Mouse (Mus musculus): Measurements from ENCODE around the gene St6galnac3. TPM values are rescaled to one million over a fixed set of nuclear protein-coding genes. Genes with fewer than 3 reads are reported as not detected.

Gene St6galnac3
- polyA plus RNA-seq, 1 experiment from 2014 or later, result 5.5 TPM

- no peak for DNase-seq (ENCODE audit: low spot score)
Measured at GRCm38 (mm10) chr3:153354186-153354987, 370.6 kb downstream of the St6galnac3 start.

GRCm38 (mm10) chr3:153353313-153354103 lies 371.5 kb downstream of the St6galnac3 start:
- no peak for DNase-seq (ENCODE audit: low spot score)

GRCm38 (mm10) chr3:153349981-153350380 lies 375.0 kb downstream of the St6galnac3 start:
- DNase-seq (ENCODE audit: low spot score), result no peak

- DNase-seq (ENCODE audit: low spot score), result no peak
Measured at GRCm38 (mm10) chr3:153348797-153349465, 376.0 kb downstream of the St6galnac3 start.

- DNase-seq (ENCODE audit: low spot score), result no peak
Measured at GRCm38 (mm10) chr3:153344979-153345378, 380.0 kb downstream of the St6galnac3 start.

GRCm38 (mm10) chr3:153339940-153340339 lies 385.0 kb downstream of the St6galnac3 start:
- no peak for DNase-seq (ENCODE audit: low spot score)

GRCm38 (mm10) chr3:153339091-153339490 lies 385.9 kb downstream of the St6galnac3 start:
- DNase-seq (ENCODE audit: low spot score), result no peak

- no peak for DNase-seq (ENCODE audit: low spot score)
Measured at GRCm38 (mm10) chr3:153337779-153338178, 387.2 kb downstream of the St6galnac3 start.

GRCm38 (mm10) chr3:153337221-153337620 lies 387.8 kb downstream of the St6galnac3 start:
- no peak for DNase-seq (ENCODE audit: low spot score)

GRCm38 (mm10) chr3:153334152-153334825 lies 390.7 kb downstream of the St6galnac3 start:
- no peak for DNase-seq (ENCODE audit: low spot score)

GRCm38 (mm10) chr3:153324307-153324706 lies 400.7 kb downstream of the St6galnac3 start:
- DNase-seq (ENCODE audit: low spot score), result no peak

- no peak for DNase-seq (ENCODE audit: low spot score)
Measured at GRCm38 (mm10) chr3:153323446-153323845, 401.5 kb downstream of the St6galnac3 start.

- no peak for DNase-seq (ENCODE audit: low spot score)
Measured at GRCm38 (mm10) chr3:153313583-153313982, 411.4 kb downstream of the St6galnac3 start.

- DNase-seq (ENCODE audit: low spot score), result no peak
Measured at GRCm38 (mm10) chr3:153313167-153313566, 411.8 kb downstream of the St6galnac3 start.

- no peak for DNase-seq (ENCODE audit: low spot score)
Measured at GRCm38 (mm10) chr3:153312006-153312405, 413.0 kb downstream of the St6galnac3 start.

GRCm38 (mm10) chr3:153308379-153308778 lies 416.6 kb downstream of the St6galnac3 start:
- DNase-seq (ENCODE audit: low spot score), result no peak

GRCm38 (mm10) chr3:153305153-153305552 lies 419.8 kb downstream of the St6galnac3 start:
- no peak for DNase-seq (ENCODE audit: low spot score)

- DNase-seq (ENCODE audit: low spot score), result no peak
Measured at GRCm38 (mm10) chr3:153302376-153302775, 422.6 kb downstream of the St6galnac3 start.

- DNase-seq (ENCODE audit: low spot score), result no peak
Measured at GRCm38 (mm10) chr3:153296375-153297068, 428.5 kb downstream of the St6galnac3 start.

- no peak for DNase-seq (ENCODE audit: low spot score)
Measured at GRCm38 (mm10) chr3:153292853-153293252, 432.1 kb downstream of the St6galnac3 start.

- DNase-seq (ENCODE audit: low spot score), result no peak
Measured at GRCm38 (mm10) chr3:153292363-153292762, 432.6 kb downstream of the St6galnac3 start.

All from thymus, postnatal 0 days (tissue).